ENCODE assay signal across 8 mouse cellular contexts in genomic region chr6:71908481-71909381, GRCm38 (mm10). TPM values are rescaled to one million over a fixed set of nuclear protein-coding genes. Genes with fewer than 3 reads are reported as not detected.
A peak's percentile ranks its signal among the peaks of the same experiment; 100 is the strongest.
DNase-seq lines count a peak whose midpoint lies in the region; ATAC-seq and TF ChIP-seq lines count a peak whose summit lies in the region.

TSS of gene Ptcd3 (minus strand) at chr6:71908750.
TSS of gene Polr1a (plus strand) at chr6:71909053.

- peaks cover 17% of the 10 kb centered on the region for H3K4me1 ChIP-seq in embryonic facial prominence, embryonic 13.5 days
- peaks cover 3% of the 10 kb centered on the region; the same call in 1 of the 2 replicates for H3K4me1 ChIP-seq in kidney, adult 2 months (ENCODE audit: control insufficient read depth, insufficient read depth, low read length)
- peaks cover 9% of the 10 kb centered on the region for H3K4me1 ChIP-seq in limb, embryonic 12.5 days (replicated peaks)
- H3K4me1 ChIP-seq in midbrain, embryonic 15.5 days, result peaks cover 16% of the 10 kb centered on the region
- no peaks in the 10 kb centered on the region; the same call in 1 of the 2 replicates for H3K4me1 ChIP-seq in spleen, adult 2 months (ENCODE audit: control insufficient read depth, insufficient read depth, insufficient read length)

- peak; percentile 71 for TF ChIP-seq POLR2A in kidney, adult 2 months (IDR thresholded peaks at IDR 0.05; ENCODE audit: low read depth, low read length)
- TF ChIP-seq POLR2A in spleen, adult 2 months (IDR thresholded peaks at IDR 0.05; ENCODE audit: low read depth, low read length), result peak; percentile 76

- WGBS in embryonic facial prominence, embryonic 13.5 days, result under 1% methylated on average over 58 of the region's 58 CpGs
- under 1% methylated on average over 58 of the region's 58 CpGs for WGBS in kidney, adult 2 months
- WGBS in limb, embryonic 12.5 days, result under 1% methylated on average over 58 of the region's 58 CpGs
- under 1% methylated on average over 58 of the region's 58 CpGs for WGBS in midbrain, embryonic 15.5 days
- WGBS in spleen, adult 2 months, result under 1% methylated on average over 58 of the region's 58 CpGs

- H3K27ac ChIP-seq in embryonic facial prominence, embryonic 13.5 days, result peak within 1 kb of the TSS; percentile 74
- H3K27ac ChIP-seq in kidney, adult 2 months (ENCODE audit: insufficient read depth, low read depth, low read length), result peak within 1 kb of the TSS; percentile 96
- peak within 1 kb of the TSS; percentile 76 for H3K27ac ChIP-seq in limb, embryonic 12.5 days
- H3K27ac ChIP-seq in midbrain, embryonic 15.5 days, result peak within 1 kb of the TSS; percentile 78
- H3K27ac ChIP-seq in spleen, adult 2 months (ENCODE audit: insufficient read depth, low read length), result peak within 1 kb of the TSS; percentile 84

- H3K9ac ChIP-seq in embryonic facial prominence, embryonic 13.5 days, result peak within 1 kb of the TSS; percentile 77
- H3K9ac ChIP-seq in limb, embryonic 12.5 days (replicated peaks), result peak within 1 kb of the TSS; percentile 66
- peak within 1 kb of the TSS; percentile 57 for H3K9ac ChIP-seq in midbrain, embryonic 15.5 days

- peak within 1 kb of the TSS; percentile 83 for H3K4me2 ChIP-seq in embryonic facial prominence, embryonic 13.5 days
- H3K4me2 ChIP-seq in limb, embryonic 12.5 days, result peak within 1 kb of the TSS; percentile 88
- peak within 1 kb of the TSS; percentile 61 for H3K4me2 ChIP-seq in midbrain, embryonic 15.5 days

- DNase-seq in 3134 (ENCODE audit: extremely low read depth, insufficient read length, low spot score), result peak; percentile 85
- DNase-seq in adrenal gland, postnatal 36 days, result peak; percentile 92 to 95
- DNase-seq in heart, adult 18-20 months, result peak; percentile 91 to 97
- peak; percentile 95 for DNase-seq in kidney, adult 2 months
- peak; percentile 86 to 90 for DNase-seq in spleen, adult 2 months (ENCODE audit: low read depth in 1 of 2, low spot score in 2 of 2)

- peak within 1 kb of the TSS; percentile 63 for H3K4me3 ChIP-seq in embryonic facial prominence, embryonic 13.5 days
- H3K4me3 ChIP-seq in kidney, adult 2 months (ENCODE audit: insufficient read depth, low read depth, low read length), result peak within 1 kb of the TSS; percentile 95
- H3K4me3 ChIP-seq in limb, embryonic 12.5 days (replicated peaks), result peak within 1 kb of the TSS; percentile 70
- H3K4me3 ChIP-seq in midbrain, embryonic 15.5 days, result peak within 1 kb of the TSS; percentile 90
- H3K4me3 ChIP-seq in spleen, adult 2 months (ENCODE audit: extremely low read depth, insufficient read depth, insufficient read length), result peak within 1 kb of the TSS; percentile 98

- H3K27me3 ChIP-seq in embryonic facial prominence, embryonic 13.5 days, result no peaks in the 10 kb centered on the region
- H3K27me3 ChIP-seq in kidney, adult 2 months (replicated peaks; ENCODE audit: control insufficient read depth, insufficient read depth, low read length), result no peaks in the 10 kb centered on the region
- no peaks in the 10 kb centered on the region for H3K27me3 ChIP-seq in limb, embryonic 12.5 days
- no peaks in the 10 kb centered on the region for H3K27me3 ChIP-seq in midbrain, embryonic 15.5 days (replicated peaks)
- no peaks in the 10 kb centered on the region for H3K27me3 ChIP-seq in spleen, adult 2 months (ENCODE audit: control insufficient read depth, insufficient read depth, low read length)

- ATAC-seq in embryonic facial prominence, embryonic 13.5 days (ENCODE audit: insufficient number of reproducible peaks, insufficient read depth, low FRiP score, low TSS enrichment, low read depth), result peak; percentile 85
- ATAC-seq in limb, embryonic 12.5 days (ENCODE audit: insufficient number of reproducible peaks, insufficient read depth, low FRiP score, low TSS enrichment, low read depth), result peak; percentile 85
- peak; percentile 96 for ATAC-seq in midbrain, embryonic 15.5 days (replicated peaks)

- no peaks in the 10 kb centered on the region for H3K9me3 ChIP-seq in embryonic facial prominence, embryonic 13.5 days
- H3K9me3 ChIP-seq in limb, embryonic 12.5 days, result no peaks in the 10 kb centered on the region
- no peaks in the 10 kb centered on the region for H3K9me3 ChIP-seq in midbrain, embryonic 15.5 days

- no peak for TF ChIP-seq CTCF in kidney, adult 2 months (conservative IDR thresholded peaks at IDR 0.05; ENCODE audit: insufficient read depth, insufficient read length, low read depth, low read length)
- TF ChIP-seq CTCF in spleen, adult 2 months (IDR thresholded peaks at IDR 0.05; ENCODE audit: extremely low read depth, insufficient read depth, insufficient read length, insufficient replicate concordance), result no peak

- peaks cover 31% of the 10 kb centered on the region for H3K36me3 ChIP-seq in embryonic facial prominence, embryonic 13.5 days
- no peaks in the 10 kb centered on the region; the same call in 1 of the 2 replicates for H3K36me3 ChIP-seq in kidney, adult 2 months (ENCODE audit: control insufficient read depth, insufficient read depth, low read length)
- peaks cover 36% of the 10 kb centered on the region for H3K36me3 ChIP-seq in limb, embryonic 12.5 days
- peaks cover 24% of the 10 kb centered on the region for H3K36me3 ChIP-seq in midbrain, embryonic 15.5 days (replicated peaks)
- H3K36me3 ChIP-seq in spleen, adult 2 months (ENCODE audit: control insufficient read depth, insufficient read depth, low read length), result peaks cover 10% of the 10 kb centered on the region

RNA-seq across cellular contexts. Expression of gene Ptcd3, which starts in this region (rescaled TPM):
- 10 to 100 TPM; 91.6 to 98.1 TPM for total RNA-seq in adrenal gland, postnatal 36 days (2021)
- polyA plus RNA-seq in embryonic facial prominence, embryonic 13.5 days (2015; fragmentation: Nextera tagmentation; extraction: Ambion mirVana), result 100 and 102 TPM in 2 replicates
- total RNA-seq in heart, adult 18-20 months (2021), result 100 to 1,000 TPM; 130 to 137 TPM
- 13.4 and 19.4 TPM in 2 replicates for polyA plus RNA-seq in kidney, adult 2 months (2012; rRNA removed)
- 126 and 131 TPM in 2 replicates for polyA plus RNA-seq in limb, embryonic 12.5 days (2016; fragmentation: Nextera tagmentation; extraction: Ambion mirVana)
- polyA plus RNA-seq in midbrain, embryonic 15.5 days (2015; fragmentation: Nextera tagmentation; extraction: Ambion mirVana), result 81.9 and 84.0 TPM in 2 replicates
- polyA plus RNA-seq in spleen, adult 2 months (2012; rRNA removed), result 6.6 and 8.9 TPM in 2 replicates

RNA-seq across cellular contexts. Expression of gene Polr1a, which starts in this region (rescaled TPM):
- 10 to 100 TPM; 71.2 to 75.2 TPM for total RNA-seq in adrenal gland, postnatal 36 days (2021)
- 35.0 and 35.4 TPM in 2 replicates for polyA plus RNA-seq in embryonic facial prominence, embryonic 13.5 days (2015; fragmentation: Nextera tagmentation; extraction: Ambion mirVana)
- 10 to 100 TPM; 39.9 to 50.0 TPM for total RNA-seq in heart, adult 18-20 months (2021)
- 9.8 and 11.6 TPM in 2 replicates for polyA plus RNA-seq in kidney, adult 2 months (2012; rRNA removed)
- 41.6 TPM in 2 replicates for polyA plus RNA-seq in limb, embryonic 12.5 days (2016; fragmentation: Nextera tagmentation; extraction: Ambion mirVana)
- 18.5 and 21.0 TPM in 2 replicates for polyA plus RNA-seq in midbrain, embryonic 15.5 days (2015; fragmentation: Nextera tagmentation; extraction: Ambion mirVana)
- polyA plus RNA-seq in spleen, adult 2 months (2012; rRNA removed), result 16.3 TPM in 2 replicates

Comparison
In these comparisons a context has a peak if more than half of its experiments do, and no peak if none do; other contexts are left out.
1. Peak in every context shown above with its lines: DNase-seq, ATAC-seq, H3K4me3 ChIP-seq and H3K27ac ChIP-seq.